Mouse (Mus musculus) E14TG2a.4 (cell line): ENCODE measurements around the gene Cbll1.

Experiments used
- CTCF ChIP-seq: conservative IDR thresholded peaks from 2 replicates; pipeline ENCODE4 v1.5.1; 2014; ENCODE audit warnings: low read length
- NANOG ChIP-seq: IDR thresholded peaks from 2 replicates; pipeline ENCODE4 v1.6.1; 2014; ENCODE audit warnings: borderline replicate concordance, low read length, mixed read lengths
- POU5F1 ChIP-seq: IDR thresholded peaks from 2 replicates; pipeline ENCODE4 v1.6.1; 2014; ENCODE audit warnings: low read length, borderline replicate concordance

- TF ChIP-seq CTCF (no peak), NANOG (no peak), POU5F1 (no peak)
Measured at GRCm38 (mm10) chr12:31520119-31520518, 20.7 kb upstream of the Cbll1 start.
